Mouse (Mus musculus): ENCODE data around the gene S100pbp. TPM values are rescaled to one million over a fixed set of nuclear protein-coding genes. Genes with fewer than 3 reads are reported as not detected.

Gene S100pbp
- 25.4 and 30.7 TPM in 2 replicates for polyA plus RNA-seq (2014; fragmentation: Nextera tagmentation; extraction: Ambion mirVana)

GRCm38 (mm10) chr4:129189542-129190519 is at the start of gene S100pbp, which contains the start of gene Yars:
S100pbp (minus strand) TSS chr4:129189727.
Yars (plus strand) TSS chr4:129189760.
- WGBS, result under 1% methylated on average over 52 of the region's 58 CpGs
- Histone ChIP-seq H3K4me3 (ENCODE audit: low read depth, low read length) (peak within 1 kb of the TSS; percentile 92), H3K27ac (ENCODE audit: low read depth, low read length) (peak within 1 kb of the TSS; percentile 85), H3K9ac (ENCODE audit: low read length) (peak within 1 kb of the TSS; percentile 87), H3K27me3 (ENCODE audit: control insufficient read depth, insufficient read depth, low read length) (no peaks in the 10 kb centered on the region), H3K36me3 (ENCODE audit: control insufficient read depth, insufficient read depth, low read length) (no peaks in the 10 kb centered on the region), H3K4me1 (replicated peaks; ENCODE audit: control insufficient read depth, insufficient read depth, low read length) (peaks cover 5% of the 10 kb centered on the region), H3K4me2 (ENCODE audit: low read depth, low read length, severe bottlenecking) (peak within 1 kb of the TSS; percentile 80), H3K9me3 (ENCODE audit: control insufficient read depth, low read length) (no peaks in the 10 kb centered on the region)
- ATAC-seq (replicated peaks; ENCODE audit: low FRiP score), result peak; percentile 84
- peak; percentile 99 for DNase-seq (ENCODE audit: low spot score)

- H3K4me3 ChIP-seq (ENCODE audit: low read depth, low read length), result peak overlapping the region; percentile 73
- H3K27me3 ChIP-seq (ENCODE audit: control insufficient read depth, insufficient read depth, low read length), result no peaks in the 10 kb centered on the region
- no peaks in the 10 kb centered on the region for H3K36me3 ChIP-seq (ENCODE audit: control insufficient read depth, insufficient read depth, low read length)
- H3K4me2 ChIP-seq (ENCODE audit: low read depth, low read length, severe bottlenecking), result peak overlapping the region; percentile 90
- H3K9ac ChIP-seq (ENCODE audit: low read length), result peak overlapping the region; percentile 73
- H3K4me1 ChIP-seq (replicated peaks; ENCODE audit: control insufficient read depth, insufficient read depth, low read length), result peaks cover 20% of the 10 kb centered on the region
- H3K27ac ChIP-seq (ENCODE audit: low read depth, low read length), result 0 out of 2 replicates have a peak overlapping the region, but pooled peaks have one; percentile 6
- ATAC-seq (replicated peaks; ENCODE audit: low FRiP score), result peak; percentile 88
- no peaks in the 10 kb centered on the region for H3K9me3 ChIP-seq (ENCODE audit: control insufficient read depth, low read length)
- WGBS, result under 1% methylated on average over 23 of the region's 29 CpGs
- DNase-seq (ENCODE audit: low spot score), result peak; percentile 94
Observed at GRCm38 (mm10) chr4:129239075-129239474, 49.5 kb upstream of the S100pbp start.

GRCm38 (mm10) chr4:129238579-129239016 is 49.1 kb upstream of the S100pbp start:
- Histone ChIP-seq H3K4me2 (ENCODE audit: low read depth, low read length, severe bottlenecking) (peak overlapping the region; percentile 90), H3K27me3 (ENCODE audit: control insufficient read depth, insufficient read depth, low read length) (no peaks in the 10 kb centered on the region), H3K4me3 (ENCODE audit: low read depth, low read length) (peak overlapping the region; percentile 73), H3K27ac (ENCODE audit: low read depth, low read length) (no peak overlapping the region), H3K9me3 (ENCODE audit: control insufficient read depth, low read length) (no peaks in the 10 kb centered on the region), H3K36me3 (ENCODE audit: control insufficient read depth, insufficient read depth, low read length) (no peaks in the 10 kb centered on the region), H3K9ac (ENCODE audit: low read length) (peak overlapping the region; percentile 73), H3K4me1 (replicated peaks; ENCODE audit: control insufficient read depth, insufficient read depth, low read length) (peaks cover 20% of the 10 kb centered on the region)
- DNase-seq (ENCODE audit: low spot score) (no peak), ATAC-seq (replicated peaks; ENCODE audit: low FRiP score) (peak; percentile 49)
- under 1% methylated on average over 22 of the region's 23 CpGs for WGBS

GRCm38 (mm10) chr4:129237843-129238441 is 48.4 kb upstream of the S100pbp start:
- H3K4me1 ChIP-seq (replicated peaks; ENCODE audit: control insufficient read depth, insufficient read depth, low read length), result peaks cover 20% of the 10 kb centered on the region
- H3K36me3 ChIP-seq (ENCODE audit: control insufficient read depth, insufficient read depth, low read length), result no peaks in the 10 kb centered on the region
- H3K4me3 ChIP-seq (ENCODE audit: low read depth, low read length), result peak overlapping the region; percentile 73
- WGBS, result 6% methylated on average over 21 of the region's 21 CpGs
- H3K9ac ChIP-seq (ENCODE audit: low read length), result peak overlapping the region; percentile 73
- no peaks in the 10 kb centered on the region for H3K9me3 ChIP-seq (ENCODE audit: control insufficient read depth, low read length)
- peak; percentile 78 for DNase-seq (ENCODE audit: low spot score)
- no peak overlapping the region for H3K27ac ChIP-seq (ENCODE audit: low read depth, low read length)
- no peaks in the 10 kb centered on the region for H3K27me3 ChIP-seq (ENCODE audit: control insufficient read depth, insufficient read depth, low read length)
- H3K4me2 ChIP-seq (ENCODE audit: low read depth, low read length, severe bottlenecking), result peak overlapping the region; percentile 90
- ATAC-seq (replicated peaks; ENCODE audit: low FRiP score), result 0 out of 2 replicates have a peak, but pooled peaks have one; percentile 9

DNA sequence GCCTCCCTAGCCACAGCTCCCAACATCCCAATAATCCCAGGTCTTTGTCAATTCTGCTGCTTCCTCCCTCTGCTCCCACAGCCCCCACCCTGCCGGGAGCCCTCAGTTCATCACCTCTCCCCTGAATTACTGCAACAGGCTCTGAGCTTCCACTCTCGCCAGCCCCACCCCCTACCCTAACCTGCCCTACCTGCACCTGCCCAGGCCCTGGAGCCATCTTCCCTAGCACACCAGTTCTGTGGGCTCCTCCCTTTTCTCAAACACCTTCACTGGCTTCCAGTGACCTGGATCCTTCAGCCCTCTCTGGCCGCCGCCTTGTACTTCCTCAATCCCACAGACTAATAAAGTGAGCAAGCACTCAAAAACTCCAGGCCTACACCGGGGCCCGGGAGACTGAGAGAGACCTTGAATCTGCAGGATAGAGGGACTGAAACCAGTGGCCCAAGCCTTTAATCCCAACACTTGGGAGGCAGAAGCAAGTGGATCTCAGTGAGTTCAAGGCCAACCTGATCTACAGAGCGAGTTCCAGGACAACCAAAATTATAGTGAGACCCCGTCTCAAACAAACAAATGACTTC is 46.8 kb upstream of the S100pbp start:
- Histone ChIP-seq H3K27ac (ENCODE audit: low read depth, low read length) (no peak overlapping the region), H3K36me3 (ENCODE audit: control insufficient read depth, insufficient read depth, low read length) (no peaks in the 10 kb centered on the region), H3K4me2 (ENCODE audit: low read depth, low read length, severe bottlenecking) (no peak overlapping the region), H3K27me3 (ENCODE audit: control insufficient read depth, insufficient read depth, low read length) (no peaks in the 10 kb centered on the region), H3K9ac (ENCODE audit: low read length) (no peak overlapping the region), H3K9me3 (ENCODE audit: control insufficient read depth, low read length) (no peaks in the 10 kb centered on the region), H3K4me3 (ENCODE audit: low read depth, low read length) (no peak overlapping the region), H3K4me1 (replicated peaks; ENCODE audit: control insufficient read depth, insufficient read depth, low read length) (peaks cover 14% of the 10 kb centered on the region; the same call in 1 of the 2 replicates)
- ATAC-seq (replicated peaks; ENCODE audit: low FRiP score) (no peak), DNase-seq (ENCODE audit: low spot score) (no peak)
- WGBS, result 81% methylated on average over 8 of the region's 8 CpGs

- Histone ChIP-seq H3K4me1 (replicated peaks; ENCODE audit: control insufficient read depth, insufficient read depth, low read length) (peaks cover 14% of the 10 kb centered on the region; the same call in 1 of the 2 replicates), H3K4me2 (ENCODE audit: low read depth, low read length, severe bottlenecking) (no peak overlapping the region), H3K36me3 (ENCODE audit: control insufficient read depth, insufficient read depth, low read length) (no peaks in the 10 kb centered on the region), H3K27me3 (ENCODE audit: control insufficient read depth, insufficient read depth, low read length) (no peaks in the 10 kb centered on the region), H3K27ac (ENCODE audit: low read depth, low read length) (no peak overlapping the region), H3K9me3 (ENCODE audit: control insufficient read depth, low read length) (no peaks in the 10 kb centered on the region), H3K9ac (ENCODE audit: low read length) (no peak overlapping the region), H3K4me3 (ENCODE audit: low read depth, low read length) (no peak overlapping the region)
- 79% methylated on average over 3 of the region's 3 CpGs for WGBS
- ATAC-seq (replicated peaks; ENCODE audit: low FRiP score), result no peak
- DNase-seq (ENCODE audit: low spot score), result no peak
Observed at GRCm38 (mm10) chr4:129235147-129235546, 45.6 kb upstream of the S100pbp start.

DNA sequence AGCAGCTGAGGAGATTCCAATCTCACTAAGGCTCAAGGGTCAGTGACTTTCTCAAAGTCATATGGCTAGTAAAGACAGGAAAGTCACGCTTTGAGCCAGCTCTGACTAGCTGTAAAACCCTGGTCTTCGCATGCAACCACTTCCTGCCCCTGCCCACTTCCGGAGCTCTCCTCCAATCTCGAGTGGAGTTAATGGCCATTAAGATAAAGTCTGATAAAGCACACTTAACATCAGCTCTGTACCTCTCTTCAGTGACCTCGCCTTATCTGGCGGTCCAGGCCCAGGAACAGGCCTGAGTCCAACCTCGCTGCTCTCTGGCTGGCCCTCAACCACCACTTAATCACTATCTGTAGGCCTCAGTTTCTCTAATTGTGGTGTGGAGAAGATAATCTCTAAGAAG is 45.0 kb upstream of the S100pbp start:
- Histone ChIP-seq H3K4me1 (replicated peaks; ENCODE audit: control insufficient read depth, insufficient read depth, low read length) (peaks cover 14% of the 10 kb centered on the region; the same call in 1 of the 2 replicates), H3K9me3 (ENCODE audit: control insufficient read depth, low read length) (no peaks in the 10 kb centered on the region), H3K27me3 (ENCODE audit: control insufficient read depth, insufficient read depth, low read length) (no peaks in the 10 kb centered on the region), H3K36me3 (ENCODE audit: control insufficient read depth, insufficient read depth, low read length) (no peaks in the 10 kb centered on the region), H3K4me3 (ENCODE audit: low read depth, low read length) (no peak overlapping the region), H3K27ac (ENCODE audit: low read depth, low read length) (no peak overlapping the region), H3K9ac (ENCODE audit: low read length) (no peak overlapping the region), H3K4me2 (ENCODE audit: low read depth, low read length, severe bottlenecking) (no peak overlapping the region)
- DNase-seq (ENCODE audit: low spot score) (no peak), ATAC-seq (replicated peaks; ENCODE audit: low FRiP score) (no peak)
- WGBS, result 85% methylated on average over 7 of the region's 7 CpGs

All from forebrain, embryonic 11.5 days (tissue).